Mouse (Mus musculus) kidney, embryonic 16.5 days (tissue): ENCODE measurements around the gene Prdm10. TPM values are rescaled to one million over a fixed set of nuclear protein-coding genes. Genes with fewer than 3 reads are reported as not detected.

Experiments used
- ATAC-seq: fragments of 200-750 bp; cut with Nextera tagmentation; 2 replicates; pipeline ENCODE4 v1.8.0; 2017; ENCODE audit warnings: moderate TSS enrichment; ENCODE audit not compliant: low FRiP score, low TSS enrichment
- H3K27ac ChIP-seq: fragments of 300-500 bp; sonication (generic); 2 replicates; pipeline ENCODE4 v1.5.1; 2014; ENCODE audit warnings: low read length
- H3K27me3 ChIP-seq: fragments of 300-500 bp; sonication (generic); 2 replicates; pipeline ENCODE4 v1.6.1; 2014; ENCODE audit warnings: low read length, control low read depth, mixed read lengths; ENCODE audit not compliant: insufficient read depth
- H3K36me3 ChIP-seq: fragments of 300-500 bp; sonication (generic); 2 replicates; pipeline ENCODE4 v1.6.1; 2014; ENCODE audit warnings: low read length, control low read depth, mixed read lengths; ENCODE audit not compliant: insufficient read depth
- H3K4me1 ChIP-seq: fragments of 300-500 bp; sonication (generic); 2 replicates; pipeline ENCODE4 v1.6.1; 2014; ENCODE audit warnings: low read length, control low read depth, mixed read lengths; ENCODE audit not compliant: insufficient read depth
- H3K4me2 ChIP-seq: fragments of 300-500 bp; sonication (generic); replicated peaks from 2 replicates; pipeline ENCODE4 v1.6.1; 2014; ENCODE audit warnings: low read depth, low read length
- H3K4me3 ChIP-seq: fragments of 300-500 bp; sonication (generic); 2 replicates; pipeline ENCODE4 v1.5.1; 2014; ENCODE audit warnings: mild to moderate bottlenecking, low read length
- H3K9ac ChIP-seq: fragments of 300-500 bp; sonication (generic); replicated peaks from 2 replicates; pipeline ENCODE4 v1.6.1; 2014; ENCODE audit warnings: low read length
- H3K9me3 ChIP-seq: fragments of 300-500 bp; sonication (generic); 2 replicates; pipeline ENCODE4 v1.6.1; 2016; ENCODE audit warnings: low read length, control low read depth
- WGBS: fragments of 180-500 bp; shearing (Covaris S2); extraction: QIAGEN DNeasy Blood & Tissue Kit; methylation state at CpG from one replicate; pipeline ENCODE4 v1.1.7; 2014; 5-methylcytosine and 5-hydroxymethylcytosine counted together
- polyA plus RNA-seq: library from polyadenylated mRNA; unstranded; fragments of >200 nt; fragmentation: Nextera tagmentation; extraction: Ambion mirVana; gene quantifications from 2 replicates; pipeline ENCODE4 v1.2.1, GENCODE M21; 2015

Prdm10 gene
- polyA plus RNA-seq = 5.4 and 5.8 TPM in 2 replicates

GRCm38 (mm10) chr9:31280366-31281010 is at the start of gene Prdm10:
Gene Prdm10 (plus strand): TSS chr9:31280538.
- Histone ChIP-seq H3K27me3 (no peaks in the 10 kb centered on the region), H3K27ac (peak within 1 kb of the TSS; percentile 99), H3K36me3 (0 out of 2 replicates have a peak, but pooled peaks cover 2% of the 10 kb centered on the region), H3K4me1 (peaks cover 18% of the 10 kb centered on the region), H3K9ac (peak within 1 kb of the TSS; percentile 89), H3K4me2 (peak within 1 kb of the TSS; percentile 68), H3K9me3 (no peaks in the 10 kb centered on the region), H3K4me3 (peak within 1 kb of the TSS; percentile 67)
- WGBS = 0% methylated on average over 38 of the region's 45 CpGs
- peak; percentile 95 for ATAC-seq

- Histone ChIP-seq H3K9ac (no peak overlapping the region), H3K9me3 (no peaks in the 10 kb centered on the region), H3K4me3 (no peak overlapping the region), H3K36me3 (no peaks in the 10 kb centered on the region), H3K4me2 (no peak overlapping the region), H3K4me1 (0 out of 2 replicates have a peak, but pooled peaks cover 5% of the 10 kb centered on the region), H3K27me3 (no peaks in the 10 kb centered on the region), H3K27ac (no peak overlapping the region)
- 55% methylated on average over 4 of the region's 4 CpGs for WGBS
- ATAC-seq = no peak
Measured at GRCm38 (mm10) chr9:31235030-31235429, 45.3 kb upstream of the Prdm10 start.

DNA sequence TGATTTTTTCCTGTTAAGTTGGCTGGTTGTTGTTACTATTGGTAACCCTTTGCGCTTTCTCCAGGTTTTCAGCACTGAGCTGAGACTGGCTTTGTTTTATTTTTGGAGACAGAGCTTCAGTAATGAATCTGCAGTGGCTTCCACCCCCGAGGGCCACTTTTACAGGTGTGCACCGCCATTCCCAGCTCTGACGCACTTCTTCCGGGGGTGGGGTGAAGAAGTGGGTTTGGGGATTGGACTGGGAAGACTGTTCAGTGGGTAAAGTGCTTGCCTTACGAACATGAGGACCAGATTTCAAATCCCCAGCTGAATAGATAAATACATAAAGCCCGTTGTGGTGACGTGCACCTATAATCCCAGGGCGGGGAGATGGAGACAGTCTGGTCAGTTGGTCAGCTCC is 44.8 kb upstream of the Prdm10 start:
- ATAC-seq = no peak
- 79% methylated on average over 9 of the region's 9 CpGs for WGBS
- H3K36me3 ChIP-seq = no peaks in the 10 kb centered on the region
- H3K4me2 ChIP-seq = no peak overlapping the region
- H3K4me1 ChIP-seq = 0 out of 2 replicates have a peak, but pooled peaks cover 5% of the 10 kb centered on the region
- no peaks in the 10 kb centered on the region for H3K27me3 ChIP-seq
- no peak overlapping the region for H3K27ac ChIP-seq
- H3K9ac ChIP-seq = no peak overlapping the region
- H3K4me3 ChIP-seq = no peak overlapping the region
- H3K9me3 ChIP-seq = no peaks in the 10 kb centered on the region

GRCm38 (mm10) chr9:31236079-31236478 is 44.3 kb upstream of the Prdm10 start:
- H3K4me2 ChIP-seq = no peak overlapping the region
- ATAC-seq = no peak
- H3K4me3 ChIP-seq = no peak overlapping the region
- no peaks in the 10 kb centered on the region for H3K36me3 ChIP-seq
- H3K27ac ChIP-seq = no peak overlapping the region
- 61% methylated on average over 5 of the region's 5 CpGs for WGBS
- H3K27me3 ChIP-seq = no peaks in the 10 kb centered on the region
- H3K4me1 ChIP-seq = 0 out of 2 replicates have a peak, but pooled peaks cover 5% of the 10 kb centered on the region
- no peaks in the 10 kb centered on the region for H3K9me3 ChIP-seq
- H3K9ac ChIP-seq = no peak overlapping the region

DNA sequence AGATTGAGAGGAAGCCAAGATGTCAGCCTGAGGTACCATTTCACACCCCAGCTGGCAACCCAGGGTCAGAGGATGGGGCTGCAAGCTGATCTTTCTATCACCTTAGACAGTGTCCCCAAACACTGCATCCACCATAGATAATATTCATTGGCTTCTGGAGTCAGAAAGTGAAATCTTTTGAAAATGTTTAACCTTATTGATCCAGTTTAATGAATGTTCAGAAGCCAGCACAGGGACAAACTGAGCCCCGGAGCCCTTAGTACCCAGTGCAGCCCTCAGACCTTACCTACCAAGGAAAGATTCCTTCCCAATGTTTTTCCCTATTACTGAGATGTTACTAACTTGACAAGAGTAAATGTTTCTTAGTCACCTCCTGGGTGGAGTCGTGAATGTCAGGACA is 41.8 kb upstream of the Prdm10 start:
- no peak overlapping the region for H3K27ac ChIP-seq
- no peaks in the 10 kb centered on the region for H3K9me3 ChIP-seq
- no peaks in the 10 kb centered on the region for H3K36me3 ChIP-seq
- no peaks in the 10 kb centered on the region for H3K27me3 ChIP-seq
- H3K4me1 ChIP-seq = no peaks in the 10 kb centered on the region
- H3K4me3 ChIP-seq = no peak overlapping the region
- no peak overlapping the region for H3K9ac ChIP-seq
- H3K4me2 ChIP-seq = no peak overlapping the region
- 82% methylated on average over 2 of the region's 2 CpGs for WGBS
- no peak for ATAC-seq

- no peak for ATAC-seq
- 88% methylated on average over 2 of the region's 2 CpGs for WGBS
- H3K9ac ChIP-seq = no peak overlapping the region
Measured at GRCm38 (mm10) chr9:31239551-31239950, 40.8 kb upstream of the Prdm10 start.

GRCm38 (mm10) chr9:31240522-31241207 is 39.7 kb upstream of the Prdm10 start:
- no peak overlapping the region for H3K4me3 ChIP-seq
- H3K27me3 ChIP-seq = no peaks in the 10 kb centered on the region
- WGBS = 83% methylated on average over 8 of the region's 8 CpGs
- no peaks in the 10 kb centered on the region for H3K36me3 ChIP-seq
- no peak overlapping the region for H3K4me2 ChIP-seq
- no peaks in the 10 kb centered on the region for H3K9me3 ChIP-seq
- no peak overlapping the region for H3K27ac ChIP-seq
- no peak for ATAC-seq
- no peak overlapping the region for H3K9ac ChIP-seq
- no peaks in the 10 kb centered on the region for H3K4me1 ChIP-seq

More at GRCm38 (mm10) chr9:31239551-31239950, 40.8 kb upstream of the Prdm10 start:
- Histone ChIP-seq H3K4me2 (no peak overlapping the region), H3K9me3 (no peaks in the 10 kb centered on the region), H3K4me1 (no peaks in the 10 kb centered on the region), H3K36me3 (no peaks in the 10 kb centered on the region), H3K27ac (no peak overlapping the region), H3K27me3 (no peaks in the 10 kb centered on the region), H3K4me3 (no peak overlapping the region)

- Histone ChIP-seq H3K9me3 (no peaks in the 10 kb centered on the region), H3K9ac (no peak overlapping the region), H3K4me2 (no peak overlapping the region), H3K36me3 (no peaks in the 10 kb centered on the region), H3K27ac (no peak overlapping the region), H3K4me3 (no peak overlapping the region), H3K27me3 (no peaks in the 10 kb centered on the region), H3K4me1 (no peaks in the 10 kb centered on the region)
- no peak for ATAC-seq
- 62% methylated on average over 7 of the region's 7 CpGs for WGBS
Measured at GRCm38 (mm10) chr9:31241208-31241699, 39.1 kb upstream of the Prdm10 start.

GRCm38 (mm10) chr9:31243306-31243938 is 36.9 kb upstream of the Prdm10 start:
- no peak overlapping the region for H3K4me2 ChIP-seq
- H3K4me1 ChIP-seq = no peaks in the 10 kb centered on the region
- ATAC-seq = no peak
- H3K27ac ChIP-seq = no peak overlapping the region
- no peaks in the 10 kb centered on the region for H3K27me3 ChIP-seq
- no peaks in the 10 kb centered on the region for H3K36me3 ChIP-seq
- 75% methylated on average over 18 of the region's 18 CpGs for WGBS
- no peak overlapping the region for H3K9ac ChIP-seq
- no peaks in the 10 kb centered on the region for H3K9me3 ChIP-seq
- no peak overlapping the region for H3K4me3 ChIP-seq
